Mouse (Mus musculus): ENCODE data around the gene Dvl1.

DNA sequence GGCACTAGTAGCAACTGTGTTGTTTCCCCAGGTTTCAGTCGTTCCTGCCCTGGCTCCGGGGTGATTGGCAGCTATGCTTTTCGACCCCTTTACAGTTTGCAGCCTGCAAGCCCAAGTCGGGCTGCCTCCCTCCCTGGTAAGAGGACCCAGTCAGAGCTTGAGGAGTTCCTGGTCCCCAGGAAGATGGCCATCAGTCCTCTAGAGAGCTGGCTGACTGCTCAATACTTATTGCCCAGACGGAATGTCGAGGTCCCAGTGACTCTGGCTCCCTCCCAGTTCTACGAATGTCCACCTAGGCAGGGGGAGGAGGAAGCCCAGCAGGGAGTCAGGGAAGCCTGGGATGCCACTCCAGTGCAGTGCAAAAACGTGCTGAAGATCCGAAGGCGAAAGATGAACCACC is 14.9 kb upstream of the Dvl1 start:
- TF ChIP-seq POLR2A (IDR thresholded peaks at IDR 0.05; ENCODE audit: low read depth, low read length) = no peak
- no peak for TF ChIP-seq CTCF (IDR thresholded peaks at IDR 0.05; ENCODE audit: extremely low read depth, insufficient read length, insufficient replicate concordance, low read depth, low read length)

Data from small intestine, adult 2 months (tissue).